Mouse (Mus musculus) layer of hippocampus, adult 18-20 months (tissue): ENCODE measurements around the gene Insl3. TPM values are rescaled to one million over a fixed set of nuclear protein-coding genes. Genes with fewer than 3 reads are reported as not detected.
"Not testable (repeated sequence)": the region's sequence is repeated elsewhere in the genome, so short reads cannot be mapped to it uniquely, and the experiment has no call there.

Source experiments
- DNase-seq, 2 experiments: peaks; one replicate each; pipeline ENCODE4 v3.0.0; 2022; ENCODE audit warnings: low spot score in 2 of 2
- total RNA-seq, 2 experiments: library from RNA; stranded (reverse); gene quantifications; 2 replicates each; pipeline ENCODE4 v1.2.3; 2021

Gene Insl3
- total RNA-seq, 2 experiments from 2014 or later: 1.7 to 1.8 TPM

GRCm38 (mm10) chr8:71676803-71677202 is 12.2 kb upstream of the Insl3 start:
- DNase-seq: no peak

- no peak for DNase-seq
Observed at GRCm38 (mm10) chr8:71677555-71677954, 11.5 kb upstream of the Insl3 start.

GRCm38 (mm10) chr8:71678216-71678615 is 10.8 kb upstream of the Insl3 start:
- no peak for DNase-seq

- DNase-seq: no peak
Observed at GRCm38 (mm10) chr8:71679116-71679515, 9.9 kb upstream of the Insl3 start.

GRCm38 (mm10) chr8:71679550-71680168 is 9.4 kb upstream of the Insl3 start:
- DNase-seq: no peak

GRCm38 (mm10) chr8:71680471-71680870 is 8.5 kb upstream of the Insl3 start:
- DNase-seq: no peak

- DNase-seq: no peak
Observed at GRCm38 (mm10) chr8:71681369-71681915, 7.6 kb upstream of the Insl3 start.

- DNase-seq: no peak
Observed at GRCm38 (mm10) chr8:71682832-71683231, 6.2 kb upstream of the Insl3 start.

GRCm38 (mm10) chr8:71684701-71685100 is 4.3 kb upstream of the Insl3 start:
- DNase-seq: no peak

- DNase-seq: no peak
Observed at GRCm38 (mm10) chr8:71685573-71685972, 3.4 kb upstream of the Insl3 start.

GRCm38 (mm10) chr8:71686143-71686734 is 2.8 kb upstream of the Insl3 start:
- no peak for DNase-seq

- no peak for DNase-seq
Observed at GRCm38 (mm10) chr8:71687616-71688015, 1.4 kb upstream of the Insl3 start.

GRCm38 (mm10) chr8:71692509-71692908 is 3.5 kb downstream of the Insl3 start:
- no peak for DNase-seq

GRCm38 (mm10) chr8:71693166-71694041 is 4.4 kb downstream of the Insl3 start:
- peak in 1 of 2 experiments; percentile 47 for DNase-seq

GRCm38 (mm10) chr8:71695456-71695855 is 6.4 kb downstream of the Insl3 start:
- not testable (repeated sequence) for DNase-seq

GRCm38 (mm10) chr8:71700493-71701269 is 11.7 kb downstream of the Insl3 start:
- no peak for DNase-seq

- no peak for DNase-seq
Observed at GRCm38 (mm10) chr8:71701414-71702086, 12.5 kb downstream of the Insl3 start, which contains the start of gene B3gnt3. B3gnt3 (minus strand) TSS chr8:71701789.

- DNase-seq: no peak
Observed at GRCm38 (mm10) chr8:71702087-71702432, 13.0 kb downstream of the Insl3 start.

- DNase-seq: no peak
Observed at GRCm38 (mm10) chr8:71702923-71703322, 13.9 kb downstream of the Insl3 start.

- not testable (repeated sequence) for DNase-seq
Observed at GRCm38 (mm10) chr8:71703400-71703799, 14.4 kb downstream of the Insl3 start.
